Comparison of ENCODE assay signal across 21 mouse cellular contexts in the genomic region with DNA sequence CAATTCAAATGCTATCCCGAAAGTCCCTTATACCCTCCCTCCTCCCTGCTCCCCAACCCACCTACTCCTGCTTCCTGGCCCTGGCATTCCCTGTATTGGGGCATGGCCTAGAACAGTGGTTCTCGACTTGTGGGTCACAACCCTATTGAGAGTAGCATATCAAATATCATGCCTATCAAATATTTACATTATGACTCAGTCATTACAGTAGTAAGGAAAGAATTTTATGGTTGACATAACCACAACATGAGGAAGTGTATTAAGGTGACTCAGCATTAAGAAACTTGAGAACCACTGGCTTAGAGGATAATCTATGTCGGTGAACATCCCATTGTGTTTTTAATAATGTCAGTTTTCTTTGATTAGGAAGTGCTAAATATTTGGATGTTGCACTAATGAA.
DNase-seq lines count a peak whose midpoint lies in the region; ATAC-seq and TF ChIP-seq lines count a peak whose summit lies in the region.
"Had no signal": no experiment of that assay in that cellular context is flagged by ENCODE, and none has a peak within 500 bp of the region (broad histone marks: within the 10 kb centered on the region; RNA-seq: fewer than 3 reads in every experiment).

No protein-coding gene starts in this region.

- H3K4me3 ChIP-seq in left cerebral cortex, adult 2 months: no peak overlapping the region
- no peak overlapping the region for H3K4me3 ChIP-seq in lung, adult 2 months (replicated peaks; ENCODE audit: extremely low read depth, low read depth, low read length)
- H3K4me3 ChIP-seq in kidney, adult 2 months (ENCODE audit: insufficient read depth, low read depth, low read length): no peak overlapping the region
- H3K4me3 ChIP-seq: embryonic facial prominence, embryonic 13.5 days; forebrain, embryonic 12.5 days; heart, embryonic 12.5 days; hindbrain, embryonic 10.5 days; hindbrain, embryonic 15.5 days had no signal

- H3K4me1 ChIP-seq in lung, adult 2 months (ENCODE audit: control insufficient read depth, insufficient read depth, low read length): no peaks in the 10 kb centered on the region
- no peaks in the 10 kb centered on the region for H3K4me1 ChIP-seq in kidney, adult 2 months (ENCODE audit: control insufficient read depth, insufficient read depth, low read length)
- H3K4me1 ChIP-seq: embryonic facial prominence, embryonic 13.5 days; forebrain, embryonic 12.5 days; heart, embryonic 12.5 days; hindbrain, embryonic 10.5 days; hindbrain, embryonic 15.5 days had no signal

- peak; percentile 35; the same call in 1 of the 2 replicates for ATAC-seq in granulocyte monocyte progenitor cell, adult 5-6 weeks (replicated peaks; ENCODE audit: poor library complexity, severe bottlenecking)
- ATAC-seq: forebrain, embryonic 16.5 days; inflammation-experienced regulatory T-cells, adult 6 months; intestine, postnatal 0 days had no signal

- H3K27ac ChIP-seq in left cerebral cortex, adult 2 months: no peak overlapping the region
- H3K27ac ChIP-seq in kidney, adult 2 months (ENCODE audit: insufficient read depth, low read depth, low read length): no peak overlapping the region
- H3K27ac ChIP-seq: embryonic facial prominence, embryonic 13.5 days; forebrain, embryonic 12.5 days; hindbrain, embryonic 10.5 days; hindbrain, embryonic 15.5 days had no signal

- H3K36me3 ChIP-seq in kidney, adult 2 months (ENCODE audit: control insufficient read depth, insufficient read depth, low read length): no peaks in the 10 kb centered on the region
- H3K36me3 ChIP-seq: embryonic facial prominence, embryonic 13.5 days; forebrain, embryonic 12.5 days; heart, embryonic 12.5 days; hindbrain, embryonic 10.5 days; hindbrain, embryonic 15.5 days had no signal

- intact Hi-C loops in left cerebral cortex, adult 2 months (cut with DNase I): no loop called here

- H3K27me3 ChIP-seq in kidney, adult 2 months (replicated peaks; ENCODE audit: control insufficient read depth, insufficient read depth, low read length): no peaks in the 10 kb centered on the region
- H3K27me3 ChIP-seq: CH12.LX; embryonic facial prominence, embryonic 13.5 days; forebrain, embryonic 12.5 days; heart, embryonic 12.5 days; hindbrain, embryonic 15.5 days had no signal

- no peak for TF ChIP-seq POLR2A in lung, adult 2 months (IDR thresholded peaks at IDR 0.05; ENCODE audit: borderline replicate concordance, extremely low read depth, low read depth, low read length)
- TF ChIP-seq POLR2A in kidney, adult 2 months (IDR thresholded peaks at IDR 0.05; ENCODE audit: low read depth, low read length): no peak

- TF ChIP-seq CTCF in left cerebral cortex, adult 2 months (IDR thresholded peaks at IDR 0.05): no peak
- no peak for TF ChIP-seq CTCF in lung, adult 2 months (IDR thresholded peaks at IDR 0.05; ENCODE audit: insufficient read depth, low read length)
- no peak for TF ChIP-seq CTCF in kidney, adult 2 months (conservative IDR thresholded peaks at IDR 0.05; ENCODE audit: insufficient read depth, insufficient read length, low read depth, low read length)

- WGBS in lung, adult 2 months: 53% methylated on average over 3 of the region's 3 CpGs
- 74% methylated on average over 3 of the region's 3 CpGs for WGBS in kidney, adult 2 months

- peak; percentile 80 for DNase-seq in 416B (ENCODE audit: low read depth)
- DNase-seq in Muller cell, postnatal 12 days (ENCODE audit: inconsistent ontology term): peak; percentile 29
- DNase-seq in lung, postnatal 14 days: no peak
- no peak for DNase-seq in left cerebral cortex, adult 2 months (ENCODE audit: extremely low spot score in 1 of 2, low spot score in 2 of 2)
- DNase-seq in lung, adult 2 months: no peak
- no peak for DNase-seq in kidney, adult 2 months
- DNase-seq: adrenal gland, adult 8-10 months; adrenal gland, postnatal 36 days; cerebellum, adult 8-10 months; cerebellum, postnatal 14 days; gastrocnemius, postnatal 10 days had no signal

Comparison
In these comparisons a context has a peak if more than half of its experiments do, and no peak if none do; other contexts are left out.
1. DNase-seq: peak in 416B (single experiment) and Muller cell, postnatal 12 days (single experiment); none in lung, postnatal 14 days (single experiment), left cerebral cortex, adult 2 months (0 of 2), lung, adult 2 months (single experiment) and kidney, adult 2 months (single experiment).